Mouse (Mus musculus): ENCODE results near the gene Nudt7.

Gene Nudt7

DNA sequence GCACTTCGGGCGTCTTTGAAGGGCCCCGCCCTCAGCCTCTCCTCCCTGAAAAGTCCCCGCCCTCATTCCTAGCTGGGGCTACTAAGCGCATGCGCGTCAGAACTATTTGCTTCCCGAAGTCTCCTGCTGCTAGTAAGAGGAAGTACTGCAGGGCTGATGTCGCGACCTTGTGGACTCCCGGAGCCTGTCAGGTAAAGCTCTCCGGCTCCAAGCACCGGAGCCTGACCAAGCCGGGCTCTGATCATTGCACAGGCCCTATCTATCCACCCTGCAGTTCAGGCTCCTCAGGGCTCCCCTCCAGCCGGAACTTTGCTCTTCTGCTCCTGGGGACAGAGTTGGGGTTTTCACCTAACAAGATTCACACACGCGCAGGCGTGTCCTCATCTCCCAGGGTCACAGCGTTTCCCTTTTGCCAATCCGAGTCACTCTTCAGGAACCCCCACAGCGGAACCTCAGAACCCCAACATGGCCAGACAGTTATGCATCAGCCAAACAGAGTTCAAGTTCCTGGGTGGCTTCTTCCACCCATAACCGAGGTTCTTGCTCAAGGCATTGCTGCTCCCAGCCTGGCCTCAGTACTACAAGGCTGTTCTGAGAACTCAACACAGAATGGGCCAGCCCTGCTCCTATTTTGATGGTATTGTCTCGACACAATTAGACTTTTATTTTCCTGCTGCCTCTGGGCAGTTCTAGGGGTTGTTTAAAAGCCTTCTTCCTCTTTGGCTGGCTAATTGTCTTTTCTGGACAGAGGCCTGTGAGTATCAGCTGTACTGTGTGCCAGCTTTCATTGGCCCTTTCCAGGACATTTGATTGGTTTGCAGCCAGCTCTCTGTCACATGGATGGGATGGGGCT lies at the start of gene Nudt7:
Gene Nudt7 (plus strand): TSS at position 48 of the 853 bp plus-strand sequence.
- DNase-seq (ENCODE audit: low read depth, low spot score): peak; percentile 98

DNA sequence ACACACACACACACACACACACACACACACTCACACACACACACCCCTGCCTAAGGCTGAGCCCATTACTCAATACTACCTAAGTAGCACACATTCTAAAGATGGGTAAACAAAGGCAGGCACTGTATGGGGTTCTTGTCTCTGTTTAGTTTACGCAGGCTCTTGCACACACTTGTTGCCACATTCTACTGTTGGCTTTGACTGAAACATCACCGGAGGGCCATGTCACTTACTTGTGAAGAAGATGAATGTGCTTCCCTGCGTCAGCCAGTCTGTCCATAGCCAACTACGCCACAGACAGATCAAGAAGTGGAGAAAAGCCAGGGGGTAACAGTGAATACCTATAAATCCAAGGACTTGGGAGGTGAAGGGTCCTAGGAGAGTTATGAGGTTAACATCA lies 45.4 kb upstream of the Nudt7 start:
- DNase-seq (ENCODE audit: low read depth, low spot score): no peak

DNA sequence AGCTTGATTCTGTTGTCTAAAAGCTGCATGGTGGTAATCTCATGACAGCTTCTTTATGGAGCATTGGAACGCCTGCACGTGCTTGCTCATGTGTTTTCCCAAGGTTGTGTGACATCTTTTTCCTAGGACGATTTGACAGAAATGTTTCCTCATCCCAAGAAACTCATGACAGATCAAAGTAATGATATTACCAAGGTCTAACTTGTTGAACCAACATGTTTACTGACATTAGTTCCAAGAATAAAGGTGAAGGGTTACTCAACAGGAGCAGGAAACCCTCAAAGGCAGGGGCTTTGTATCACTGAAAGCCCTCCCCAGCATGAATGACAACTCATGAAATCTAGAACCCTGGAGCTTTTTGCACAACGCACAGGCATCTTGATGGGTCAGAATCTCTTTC lies 42.6 kb upstream of the Nudt7 start:
- no peak for DNase-seq (ENCODE audit: low read depth, low spot score)

- DNase-seq (ENCODE audit: low read depth, low spot score): no peak
These were observed 40.0 kb upstream of the Nudt7 start for GRCm38 (mm10) chr8:114093321-114093720.

DNA sequence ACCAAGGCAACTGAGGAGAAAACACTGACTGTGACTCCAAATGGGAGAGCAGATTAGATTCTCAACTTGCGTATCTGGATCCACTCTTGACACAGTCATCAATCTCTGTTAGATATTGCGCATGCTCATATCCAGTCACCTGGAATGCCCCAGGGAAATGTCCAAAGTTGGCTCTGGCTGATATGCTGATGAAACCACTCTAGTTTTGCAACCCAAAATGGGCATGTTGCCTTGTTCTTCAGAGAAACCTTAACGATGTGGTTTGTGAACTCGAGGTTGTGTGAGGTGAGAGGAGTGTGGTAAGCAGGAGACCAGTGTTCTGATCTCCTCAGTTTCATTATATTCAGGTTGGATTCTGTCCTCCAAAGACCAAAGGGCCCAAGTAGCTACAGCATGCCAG lies 38.8 kb upstream of the Nudt7 start:
- DNase-seq (ENCODE audit: low read depth, low spot score): no peak

GRCm38 (mm10) chr8:114100561-114101206 lies 32.7 kb upstream of the Nudt7 start:
- DNase-seq (ENCODE audit: low read depth, low spot score): no peak

GRCm38 (mm10) chr8:114103401-114103800 lies 30.0 kb upstream of the Nudt7 start:
- DNase-seq (ENCODE audit: low read depth, low spot score): no peak

GRCm38 (mm10) chr8:114105971-114106370 lies 27.4 kb upstream of the Nudt7 start:
- no peak for DNase-seq (ENCODE audit: low read depth, low spot score)

- DNase-seq (ENCODE audit: low read depth, low spot score): no peak
These were observed 23.8 kb upstream of the Nudt7 start for GRCm38 (mm10) chr8:114109365-114110140.

DNA sequence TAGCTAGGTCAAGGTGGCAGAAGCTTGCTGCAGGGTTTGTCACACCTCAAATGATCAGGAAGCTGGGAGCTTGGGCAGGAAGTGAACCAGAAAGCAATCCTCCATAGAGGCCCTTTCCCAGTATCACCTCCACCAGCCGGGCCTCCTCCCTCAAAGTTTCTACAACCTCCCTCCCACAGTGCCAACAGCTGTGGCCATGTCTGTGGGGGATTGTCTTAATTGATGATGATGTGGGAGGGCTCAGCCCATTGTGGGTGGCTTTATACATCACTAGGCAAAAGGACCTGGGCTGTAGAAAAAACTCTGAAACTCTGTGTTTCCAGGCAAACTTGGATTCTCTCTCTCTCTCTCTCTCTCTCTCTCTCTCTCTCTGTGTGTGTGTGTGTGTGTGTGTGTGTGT lies 18.3 kb upstream of the Nudt7 start:
- no peak for DNase-seq (ENCODE audit: low read depth, low spot score)

DNA sequence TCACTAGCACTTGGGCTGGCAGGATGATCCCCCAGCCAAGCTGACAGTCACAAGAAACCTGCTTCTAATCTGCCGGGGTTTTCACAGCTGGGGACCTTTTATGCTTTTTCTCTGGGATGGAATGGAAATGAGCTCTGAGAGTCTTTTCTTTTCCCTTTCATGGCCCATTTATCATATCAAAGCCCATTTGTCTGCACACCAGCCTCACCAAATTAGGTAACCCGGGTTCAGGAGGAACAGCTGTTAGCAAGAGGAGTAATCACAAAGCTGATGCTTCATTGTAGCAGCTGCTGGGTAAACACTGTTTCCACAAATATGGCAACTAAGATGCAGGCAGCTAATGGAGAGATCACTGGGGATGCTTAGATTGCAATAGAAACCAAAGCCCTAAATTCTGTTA lies 17.3 kb upstream of the Nudt7 start:
- DNase-seq (ENCODE audit: low read depth, low spot score): no peak

DNA sequence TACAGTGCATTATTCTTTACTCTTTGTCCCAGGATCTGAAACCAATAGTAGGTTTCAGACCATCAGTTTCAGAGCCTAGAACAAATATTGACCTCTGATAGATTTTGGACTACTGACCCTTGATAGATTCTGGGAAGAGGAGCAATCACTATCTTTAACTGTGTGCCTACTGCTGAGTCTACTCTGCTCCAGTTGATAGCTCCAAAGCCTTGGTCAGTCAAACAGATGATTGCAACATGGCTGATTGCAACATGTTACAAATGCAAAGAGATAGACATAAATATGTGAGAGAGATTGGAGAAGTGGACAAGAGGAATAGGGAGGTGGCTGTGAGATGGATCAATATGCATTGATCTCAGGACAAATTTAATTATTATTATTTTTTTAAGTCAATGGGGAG lies 15.9 kb upstream of the Nudt7 start:
- no peak for DNase-seq (ENCODE audit: low read depth, low spot score)

DNA sequence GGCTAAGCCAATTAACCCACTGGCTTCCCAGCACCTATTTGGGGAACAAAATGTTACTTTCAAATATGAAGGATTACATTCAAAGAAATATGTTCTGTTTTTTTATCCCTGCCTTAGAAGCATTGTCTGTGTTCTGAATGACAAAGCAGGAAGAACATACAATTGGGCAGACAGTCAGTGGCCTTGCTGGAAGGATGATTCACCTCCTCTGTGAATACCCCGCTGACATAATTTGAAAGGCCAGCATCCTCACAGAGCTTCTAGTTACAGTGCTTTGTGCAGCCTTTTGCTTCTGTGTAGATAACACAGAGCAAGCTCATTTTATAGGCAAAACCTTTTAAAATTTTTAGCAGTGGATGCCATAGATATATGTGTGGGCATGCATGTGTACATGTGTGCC lies 11.6 kb upstream of the Nudt7 start:
- DNase-seq (ENCODE audit: low read depth, low spot score): no peak

DNA sequence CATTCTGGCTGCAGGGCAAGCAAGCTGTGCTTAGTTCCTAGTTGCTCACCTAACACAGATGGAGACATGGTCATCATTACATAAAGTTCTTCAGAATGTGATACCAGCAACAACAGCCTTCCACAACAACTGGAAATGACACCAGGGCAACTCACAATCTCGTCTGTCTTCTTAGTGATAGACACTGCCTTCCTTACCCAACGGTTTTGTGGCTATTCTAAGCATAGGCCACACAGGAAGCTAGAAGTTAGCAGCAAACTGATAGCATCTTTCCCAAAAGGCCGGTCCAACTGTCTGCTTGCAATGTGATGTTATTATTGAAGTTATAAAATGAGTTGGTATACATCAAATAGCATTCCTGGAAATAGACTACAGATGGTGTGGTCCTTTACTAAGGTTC lies 9.7 kb upstream of the Nudt7 start:
- DNase-seq (ENCODE audit: low read depth, low spot score): no peak

- DNase-seq (ENCODE audit: low read depth, low spot score): no peak
These were observed 9.1 kb upstream of the Nudt7 start for GRCm38 (mm10) chr8:114124084-114124750.

- no peak for DNase-seq (ENCODE audit: low read depth, low spot score)
These were observed 2.5 kb upstream of the Nudt7 start for GRCm38 (mm10) chr8:114130838-114131237.

- DNase-seq (ENCODE audit: low read depth, low spot score): no peak
These were observed 1.9 kb upstream of the Nudt7 start for GRCm38 (mm10) chr8:114131421-114131820.

GRCm38 (mm10) chr8:114133050-114133509 lies 277 bp upstream of the Nudt7 start:
- no peak for DNase-seq (ENCODE audit: low read depth, low spot score)

GRCm38 (mm10) chr8:114136750-114137149 lies 3.4 kb downstream of the Nudt7 start:
- no peak for DNase-seq (ENCODE audit: low read depth, low spot score)

DNA sequence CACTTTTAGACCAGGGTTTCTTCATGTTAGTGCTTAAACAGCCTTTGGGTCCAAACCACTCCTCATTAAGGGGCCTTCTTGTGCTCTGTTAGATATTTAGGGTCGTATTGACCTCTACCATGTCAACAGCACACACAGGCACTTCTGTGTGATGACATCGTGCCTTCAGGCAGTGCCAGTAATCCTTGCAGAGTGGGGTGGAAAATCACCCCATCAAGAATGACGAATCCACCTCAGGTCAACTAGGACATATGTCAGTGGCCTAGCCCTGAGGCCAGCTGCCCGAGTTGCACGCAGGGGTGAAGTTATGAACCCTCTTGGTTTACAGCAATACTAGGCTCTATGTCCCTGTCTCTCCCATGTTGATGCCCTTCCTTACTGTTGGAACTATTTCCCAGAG lies 3.8 kb downstream of the Nudt7 start:
- peak; percentile 18 for DNase-seq (ENCODE audit: low read depth, low spot score)

DNA sequence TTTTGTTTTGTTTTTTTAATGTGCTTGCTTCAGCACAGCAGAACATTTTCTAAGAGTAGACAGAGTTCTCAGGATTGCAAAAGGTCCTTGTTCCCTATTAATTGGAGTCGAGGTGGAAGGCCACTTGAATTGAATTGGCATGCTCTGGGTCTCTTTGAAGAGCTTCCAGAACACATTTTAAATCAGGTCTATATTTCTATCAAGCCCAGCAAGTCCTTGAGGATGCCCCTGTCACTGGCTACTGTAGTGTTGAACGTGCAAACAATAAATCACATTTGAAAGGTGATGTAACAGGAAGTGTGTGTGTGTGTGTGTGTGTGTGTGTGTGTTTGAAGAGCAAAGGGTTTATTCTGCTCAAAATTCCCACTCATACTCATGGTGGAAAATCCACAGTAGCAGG lies 7.1 kb downstream of the Nudt7 start:
- DNase-seq (ENCODE audit: low read depth, low spot score): no peak

DNA sequence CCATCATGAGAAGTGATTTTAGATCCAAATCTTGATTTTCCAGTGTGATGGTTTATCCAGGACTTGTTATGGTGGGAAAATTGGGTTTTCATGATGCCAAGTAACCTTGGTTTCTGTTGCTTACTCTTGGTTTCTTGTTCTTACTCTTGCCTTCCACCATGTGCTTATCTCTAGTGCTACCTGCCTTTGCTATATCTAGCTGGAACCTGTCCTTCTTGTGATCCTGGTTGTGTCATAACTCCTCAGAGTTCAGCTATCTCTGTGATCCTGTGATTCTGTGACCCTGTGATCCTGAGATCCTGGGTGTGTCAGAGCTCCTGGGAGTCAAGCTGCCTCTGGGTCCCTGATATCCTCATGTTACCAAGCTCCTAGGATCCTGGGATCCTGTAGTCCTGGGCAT lies 8.8 kb downstream of the Nudt7 start:
- no peak for DNase-seq (ENCODE audit: low read depth, low spot score)
